Mouse (Mus musculus): Measurements from ENCODE around the gene H2afv. TPM values are rescaled to one million over a fixed set of nuclear protein-coding genes. Genes with fewer than 3 reads are reported as not detected.

H2afv gene
- total and polyA plus RNA-seq, 2 experiments: 30.9 to 35.8 TPM

- Histone ChIP-seq H3K9ac (ENCODE audit: low read depth, low read length) (no peak overlapping the region), H3K36me3 (ENCODE audit: control insufficient read depth, insufficient read depth, low read length) (no peaks in the 10 kb centered on the region), H3K4me1 (ENCODE audit: control insufficient read depth, insufficient read depth, low read length) (no peaks in the 10 kb centered on the region), H3K79me2 (ENCODE audit: control insufficient read depth, insufficient read depth, low read length) (no peaks in the 10 kb centered on the region), H3K27ac (replicated peaks; ENCODE audit: insufficient read depth, low read depth, low read length) (no peak overlapping the region), H3K4me3 (ENCODE audit: insufficient read depth, low read depth, low read length) (no peak overlapping the region), H3K27me3 (ENCODE audit: control insufficient read depth, insufficient read depth, low read length) (no peaks in the 10 kb centered on the region)
- 90% methylated on average over 6 of the region's 6 CpGs for WGBS
- no peak for DNase-seq (ENCODE audit: extremely low read depth, low read depth, low spot score)
- TF ChIP-seq POLR2A (IDR thresholded peaks at IDR 0.05; ENCODE audit: extremely low read depth, insufficient read depth, low read length): no peak
- TF ChIP-seq CTCF (IDR thresholded peaks at IDR 0.05; ENCODE audit: low read depth, low read length): no peak
Observed at GRCm38 (mm10) chr11:6380916-6381315, 63.3 kb downstream of the H2afv start.

Other genes with a start within 250 kb of the H2afv start
- gene A730071L15Rik, start 244.4 kb downstream of the H2afv start, total RNA-seq (2014; rRNA removed): 0.09 and 0.13 TPM in 2 replicates
- gene A730071L15Rik, start 244.4 kb downstream of the H2afv start, polyA plus RNA-seq (2012; rRNA removed): 0.05 TPM in 1 of 2 replicates, not detected in the other
- gene Nudcd3, start 244.0 kb downstream of the H2afv start, total RNA-seq (2014; rRNA removed): 10.6 and 12.8 TPM in 2 replicates
- 14.6 and 16.7 TPM in 2 replicates for gene Nudcd3, start 244.0 kb downstream of the H2afv start, polyA plus RNA-seq (2012; rRNA removed)
- not detected in 2 replicates for gene Npc1l1, start 214.3 kb downstream of the H2afv start, total RNA-seq (2014; rRNA removed)
- gene Npc1l1, start 214.3 kb downstream of the H2afv start, polyA plus RNA-seq (2012; rRNA removed): 0.05 TPM in 1 of 2 replicates, not detected in the other
- gene Ddx56, start 176.7 kb downstream of the H2afv start, total RNA-seq (2014; rRNA removed): 28.5 and 31.8 TPM in 2 replicates
- 19.2 and 30.0 TPM in 2 replicates for gene Ddx56, start 176.7 kb downstream of the H2afv start, polyA plus RNA-seq (2012; rRNA removed)
- 42.2 and 43.1 TPM in 2 replicates for gene Tmed4, start 169.6 kb downstream of the H2afv start, total RNA-seq (2014; rRNA removed)
- gene Tmed4, start 169.6 kb downstream of the H2afv start, polyA plus RNA-seq (2012; rRNA removed): 80.1 and 83.2 TPM in 2 replicates
- 69.9 and 106 TPM in 2 replicates for gene Ogdh, start 152.8 kb downstream of the H2afv start, total RNA-seq (2014; rRNA removed)
- gene Ogdh, start 152.8 kb downstream of the H2afv start, polyA plus RNA-seq (2012; rRNA removed): 71.1 and 85.2 TPM in 2 replicates
- 3.0 and 4.4 TPM in 2 replicates for gene Zmiz2, start 55.4 kb downstream of the H2afv start, total RNA-seq (2014; rRNA removed)
- gene Zmiz2, start 55.4 kb downstream of the H2afv start, polyA plus RNA-seq (2012; rRNA removed): 14.7 and 15.2 TPM in 2 replicates
- 1,424 and 1,884 TPM in 2 replicates for gene Ppia, start 29.0 kb downstream of the H2afv start, total RNA-seq (2014; rRNA removed)
- 454 and 472 TPM in 2 replicates for gene Ppia, start 29.0 kb downstream of the H2afv start, polyA plus RNA-seq (2012; rRNA removed)
- gene Purb, start 31.5 kb upstream of the H2afv start, total RNA-seq (2014; rRNA removed): 11.2 and 12.6 TPM in 2 replicates
- 2.5 and 2.6 TPM in 2 replicates for gene Purb, start 31.5 kb upstream of the H2afv start, polyA plus RNA-seq (2012; rRNA removed)
- gene Myo1g, start 76.5 kb upstream of the H2afv start, total RNA-seq (2014; rRNA removed): 1.1 and 2.6 TPM in 2 replicates
- 1.4 and 2.3 TPM in 2 replicates for gene Myo1g, start 76.5 kb upstream of the H2afv start, polyA plus RNA-seq (2012; rRNA removed)
- 16.5 and 18.6 TPM in 2 replicates for gene Ccm2, start 102.4 kb upstream of the H2afv start, total RNA-seq (2014; rRNA removed)
- 43.7 and 49.6 TPM in 2 replicates for gene Ccm2, start 102.4 kb upstream of the H2afv start, polyA plus RNA-seq (2012; rRNA removed)
- gene Nacad, start 161.6 kb upstream of the H2afv start, total RNA-seq (2014; rRNA removed): under 0.01 TPM in 2 replicates
- 0.02 TPM in 1 of 2 replicates, not detected in the other for gene Nacad, start 161.6 kb upstream of the H2afv start, polyA plus RNA-seq (2012; rRNA removed)
- 17.7 and 18.0 TPM in 2 replicates for gene Tbrg4, start 181.6 kb upstream of the H2afv start, total RNA-seq (2014; rRNA removed)
- gene Tbrg4, start 181.6 kb upstream of the H2afv start, polyA plus RNA-seq (2012; rRNA removed): 49.4 and 71.0 TPM in 2 replicates
- gene Wap, start 194.2 kb upstream of the H2afv start, total RNA-seq (2014; rRNA removed): not detected in 2 replicates
- not detected in 2 replicates for gene Wap, start 194.2 kb upstream of the H2afv start, polyA plus RNA-seq (2012; rRNA removed)
- gene Ramp3, start 214.1 kb upstream of the H2afv start, total RNA-seq (2014; rRNA removed): 0.07 and 0.09 TPM in 2 replicates
- 0.09 and 0.16 TPM in 2 replicates for gene Ramp3, start 214.1 kb upstream of the H2afv start, polyA plus RNA-seq (2012; rRNA removed)

Data from liver, adult 2 months (tissue).